Mouse (Mus musculus) testis, adult 2 months (tissue): Measurements from ENCODE around the gene Lhpp. TPM values are rescaled to one million over a fixed set of nuclear protein-coding genes. Genes with fewer than 3 reads are reported as not detected.

Experiments used
- H3K27ac ChIP-seq: fragments of 200-500 bp; 2 replicates; pipeline ENCODE4 v1.5.1; 2012; ENCODE audit warnings: low read depth, low read length; ENCODE audit not compliant: control insufficient read depth, insufficient read depth
- H3K27me3 ChIP-seq: fragments of 200-500 bp; 2 replicates; pipeline ENCODE4 v1.6.1; 2012; ENCODE audit warnings: mild to moderate bottlenecking, low read length, moderate library complexity; ENCODE audit not compliant: control insufficient read depth, insufficient read depth
- H3K36me3 ChIP-seq: fragments of 200-500 bp; 2 replicates; pipeline ENCODE4 v1.6.1; 2012; ENCODE audit warnings: mild to moderate bottlenecking, low read length; ENCODE audit not compliant: control insufficient read depth, insufficient read depth
- H3K4me1 ChIP-seq: fragments of 200-500 bp; 2 replicates; pipeline ENCODE4 v1.6.1; 2012; ENCODE audit warnings: low read length; ENCODE audit not compliant: control insufficient read depth, insufficient read depth
- H3K4me3 ChIP-seq: fragments of 200-500 bp; 2 replicates; pipeline ENCODE4 v1.5.1; 2012; ENCODE audit warnings: low read depth, mild to moderate bottlenecking, low read length, moderate library complexity, mixed read lengths; ENCODE audit not compliant: control insufficient read depth
- CTCF ChIP-seq: fragments of 200-500 bp; IDR thresholded peaks from 2 replicates; pipeline ENCODE4 v1.5.1; 2012; ENCODE audit warnings: low read depth, mild to moderate bottlenecking, inconsistent platforms, low read length, moderate library complexity; ENCODE audit not compliant: control insufficient read depth, insufficient read depth, insufficient replicate concordance
- POLR2A ChIP-seq: fragments of 200-500 bp; IDR thresholded peaks from 2 replicates; pipeline ENCODE4 v1.6.1; 2012; ENCODE audit warnings: low read depth, mild to moderate bottlenecking, inconsistent platforms, low read length, moderate library complexity; ENCODE audit not compliant: control insufficient read depth
- polyA plus RNA-seq: library from polyadenylated mRNA; depleted of rRNA; stranded (reverse); fragments of >200 nt; gene quantifications from 2 replicates; pipeline ENCODE4 v1.2.3, GENCODE M21; 2012; rRNA removed

Gene Lhpp
- polyA plus RNA-seq: 6.4 and 7.3 TPM in 2 replicates

DNA sequence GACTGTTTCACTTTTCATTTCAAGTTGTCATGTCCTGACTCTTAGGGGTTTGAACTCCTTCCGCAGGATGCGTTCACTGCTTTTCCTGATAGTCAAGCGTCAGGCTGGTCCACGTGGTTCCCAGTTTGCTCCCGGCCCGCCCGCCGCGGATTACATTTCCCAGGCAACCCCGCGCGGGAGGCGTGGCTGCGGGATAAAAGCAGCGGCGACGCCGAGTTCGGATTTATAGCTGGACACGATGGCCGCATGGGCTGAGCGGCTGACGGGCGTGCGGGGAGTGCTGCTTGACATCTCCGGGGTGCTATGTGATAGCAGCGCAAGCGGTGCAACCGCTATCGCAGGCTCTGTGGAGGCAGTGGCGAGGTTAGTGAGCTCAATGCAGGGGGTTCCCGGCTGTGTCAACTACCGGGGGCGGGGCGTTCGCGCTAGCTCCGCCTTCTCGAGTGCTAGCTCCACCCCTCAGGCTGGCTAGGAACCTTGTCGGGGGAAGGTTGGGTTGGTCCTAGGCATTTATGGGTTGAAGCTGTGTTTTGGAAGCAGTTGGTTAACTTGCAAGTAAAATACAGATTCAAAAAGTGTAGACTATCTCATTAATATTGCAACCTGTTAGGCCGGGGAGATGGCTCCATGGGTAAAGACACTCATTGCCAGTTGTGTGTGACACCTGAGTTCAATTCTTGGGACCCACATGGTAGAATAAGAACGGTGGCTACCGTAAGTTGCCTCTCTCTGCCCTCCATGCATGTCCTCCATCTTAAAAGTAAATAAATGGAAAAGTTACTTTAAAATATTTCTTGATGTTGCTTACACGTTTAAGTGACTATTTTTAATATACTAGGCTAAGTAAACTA lies at the start of gene Lhpp:
TSS of gene Lhpp (plus strand) at position 171 of the 851 bp plus-strand sequence.
- H3K36me3 ChIP-seq: no peaks in the 10 kb centered on the region
- H3K4me1 ChIP-seq: peaks cover 2% of the 10 kb centered on the region
- TF ChIP-seq CTCF (no peak), POLR2A (peak; percentile 75)
- no peaks in the 10 kb centered on the region for H3K27me3 ChIP-seq
- H3K4me3 ChIP-seq: peak within 1 kb of the TSS; percentile 81
- peak within 1 kb of the TSS; percentile 5; the same call in 1 of the 2 replicates for H3K27ac ChIP-seq

DNA sequence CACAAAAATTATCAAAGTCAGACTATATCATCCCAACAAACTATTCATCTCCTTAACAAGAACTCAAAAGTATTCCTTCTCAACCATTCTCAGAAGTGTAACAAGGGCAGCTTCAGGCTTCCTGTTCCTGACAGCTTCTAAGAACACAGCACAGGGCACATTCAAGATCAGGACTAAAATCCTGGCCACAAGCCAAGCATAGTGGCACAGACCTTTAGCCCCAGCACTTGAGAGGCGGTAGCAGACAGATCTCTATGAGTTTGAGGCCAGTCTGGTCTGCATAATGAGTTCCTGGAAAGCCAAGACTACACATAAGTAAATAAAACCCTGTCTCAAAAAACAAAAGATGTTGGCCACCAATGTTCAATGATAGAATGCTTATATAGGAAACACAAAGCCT lies 44.6 kb upstream of the Lhpp start:
- H3K27me3 ChIP-seq: no peaks in the 10 kb centered on the region
- peaks cover 3% of the 10 kb centered on the region; the same call in 1 of the 2 replicates for H3K36me3 ChIP-seq
- H3K4me1 ChIP-seq: no peaks in the 10 kb centered on the region
- H3K27ac ChIP-seq: no peak overlapping the region
- H3K4me3 ChIP-seq: no peak overlapping the region
- TF ChIP-seq POLR2A (no peak), CTCF (no peak)

DNA sequence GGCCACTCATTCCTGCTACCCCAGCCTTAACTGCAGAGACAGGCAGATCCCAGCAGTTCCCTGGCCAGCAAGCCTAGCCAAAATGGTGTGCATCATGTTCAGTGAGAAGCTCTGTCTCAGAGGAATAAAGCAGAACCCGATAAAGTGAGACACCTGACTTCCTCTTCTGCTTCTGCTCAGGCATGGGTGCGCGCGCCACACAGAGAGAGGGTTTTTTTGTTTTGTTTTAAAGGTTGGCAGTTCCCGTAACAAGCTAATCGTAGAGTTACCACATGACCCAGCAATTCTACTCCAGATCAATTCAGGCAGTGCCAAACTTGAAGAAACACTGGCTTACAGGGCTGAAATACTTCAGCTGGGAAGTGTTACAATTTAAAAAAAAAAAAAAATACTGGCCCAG lies 41.6 kb upstream of the Lhpp start:
- no peaks in the 10 kb centered on the region for H3K4me1 ChIP-seq
- no peaks in the 10 kb centered on the region for H3K27me3 ChIP-seq
- H3K27ac ChIP-seq: no peak overlapping the region
- H3K4me3 ChIP-seq: no peak overlapping the region
- H3K36me3 ChIP-seq: no peaks in the 10 kb centered on the region; the same call in 1 of the 2 replicates
- TF ChIP-seq CTCF: no peak
- TF ChIP-seq POLR2A: no peak

DNA sequence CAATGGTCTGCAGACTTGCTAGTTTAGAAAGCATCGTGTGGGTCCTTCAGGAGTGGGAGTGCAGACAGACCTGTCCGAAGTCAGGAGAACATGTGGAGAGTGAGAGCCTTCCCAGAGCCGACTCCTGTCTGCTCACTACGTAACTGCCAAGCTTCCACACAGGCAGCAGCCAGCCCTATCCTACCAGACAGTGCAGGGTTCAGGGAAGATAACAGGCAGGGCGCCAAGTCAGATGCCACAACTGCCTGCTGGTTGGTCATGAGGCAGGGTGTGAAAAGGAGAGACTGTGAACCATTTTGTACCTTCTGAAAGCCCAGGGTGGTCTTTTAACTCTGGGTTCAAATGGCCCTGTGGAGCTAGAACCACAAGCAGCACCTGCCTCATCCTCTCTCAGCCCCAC lies 40.4 kb upstream of the Lhpp start:
- no peak overlapping the region for H3K27ac ChIP-seq
- no peaks in the 10 kb centered on the region for H3K27me3 ChIP-seq
- TF ChIP-seq POLR2A: no peak
- H3K36me3 ChIP-seq: no peaks in the 10 kb centered on the region; the same call in 1 of the 2 replicates
- H3K4me1 ChIP-seq: no peaks in the 10 kb centered on the region
- H3K4me3 ChIP-seq: no peak overlapping the region

DNA sequence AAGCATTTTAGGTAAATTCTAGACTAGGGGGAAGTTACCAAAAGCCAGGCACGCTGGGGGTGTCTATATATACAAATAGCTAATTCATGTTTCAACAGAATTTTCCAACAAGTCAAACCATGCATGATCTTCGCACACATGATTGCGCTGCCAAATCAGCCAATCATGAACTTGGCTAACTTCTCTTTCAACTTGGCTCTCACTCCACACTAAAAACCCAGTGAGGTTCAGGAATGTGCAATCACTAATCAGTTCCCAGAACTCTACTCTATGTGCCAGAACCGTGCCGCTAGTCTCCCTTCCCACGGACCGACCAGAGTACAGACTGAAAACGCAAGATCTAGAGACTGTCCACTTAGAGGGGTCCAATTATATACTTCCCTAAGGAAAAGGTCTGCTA lies 39.0 kb upstream of the Lhpp start:
- TF ChIP-seq POLR2A (no peak), CTCF (no peak)
- Histone ChIP-seq H3K4me3 (no peak overlapping the region), H3K27me3 (no peaks in the 10 kb centered on the region), H3K36me3 (no peaks in the 10 kb centered on the region; the same call in 1 of the 2 replicates), H3K27ac (no peak overlapping the region), H3K4me1 (peaks cover 5% of the 10 kb centered on the region)

DNA sequence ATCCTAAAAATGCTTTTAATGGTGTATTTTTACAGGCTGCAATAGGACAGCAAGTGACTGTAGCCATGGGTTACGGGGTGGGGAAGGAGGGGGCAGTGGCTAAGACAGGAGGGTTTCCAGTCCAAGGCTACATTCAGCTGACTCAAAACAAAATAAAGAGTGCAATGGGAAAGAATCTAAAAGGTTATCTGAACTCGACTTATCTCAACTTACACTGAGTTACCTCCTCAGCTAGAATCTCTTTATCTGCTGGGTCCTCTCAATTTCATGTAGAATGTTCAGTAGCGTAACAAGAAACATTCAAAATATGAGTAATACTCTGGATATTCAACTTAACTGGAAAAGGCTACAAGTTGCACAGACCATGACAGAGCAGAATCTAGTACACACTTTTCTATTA lies 37.7 kb upstream of the Lhpp start:
- TF ChIP-seq CTCF (no peak), POLR2A (no peak)
- no peaks in the 10 kb centered on the region for H3K27me3 ChIP-seq
- no peak overlapping the region for H3K4me3 ChIP-seq
- peaks cover 5% of the 10 kb centered on the region for H3K4me1 ChIP-seq
- H3K27ac ChIP-seq: no peak overlapping the region
- H3K36me3 ChIP-seq: no peaks in the 10 kb centered on the region

DNA sequence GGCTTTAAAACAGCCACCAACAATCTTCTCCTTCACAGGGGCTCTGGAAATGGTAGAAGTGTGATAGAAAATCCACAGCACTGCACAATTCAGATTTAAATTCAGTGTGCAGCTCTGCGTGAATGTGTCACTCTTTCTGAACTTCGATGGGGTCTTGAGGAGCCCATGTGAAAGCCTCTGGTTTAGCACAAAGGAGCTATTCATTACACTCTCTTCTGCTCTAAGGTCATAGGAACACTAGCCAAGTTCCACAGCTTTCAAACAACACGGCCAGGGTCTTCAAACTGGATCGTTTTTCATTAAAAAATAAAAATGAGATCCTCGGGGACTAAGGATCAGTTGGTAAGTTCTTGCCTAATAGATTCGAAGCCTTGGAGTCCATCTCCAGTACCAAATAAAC lies 37.2 kb upstream of the Lhpp start:
- Histone ChIP-seq H3K27ac (no peak overlapping the region), H3K4me3 (no peak overlapping the region), H3K4me1 (peaks cover 5% of the 10 kb centered on the region), H3K36me3 (no peaks in the 10 kb centered on the region), H3K27me3 (no peaks in the 10 kb centered on the region)
- TF ChIP-seq CTCF: no peak
- TF ChIP-seq POLR2A: no peak

DNA sequence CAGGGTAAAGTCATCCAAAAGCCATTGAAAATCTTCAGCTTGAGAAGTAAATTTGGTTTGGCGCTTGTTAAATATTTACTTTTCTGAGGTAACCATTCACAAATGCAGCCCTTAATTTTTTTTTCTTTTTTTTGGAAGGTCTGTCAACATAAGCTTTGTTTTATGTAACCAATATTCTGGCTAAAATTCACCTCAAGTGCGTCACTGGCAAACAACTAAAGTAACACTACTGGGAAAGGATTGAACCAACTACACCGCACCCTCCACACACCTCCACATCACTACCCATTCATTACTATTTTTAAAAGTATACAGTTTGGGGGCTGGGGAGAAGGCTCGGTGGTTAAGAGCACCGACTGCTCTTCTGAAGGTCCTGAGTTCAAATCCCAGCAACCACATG lies 35.8 kb upstream of the Lhpp start:
- Histone ChIP-seq H3K27me3 (no peaks in the 10 kb centered on the region), H3K4me1 (peaks cover 5% of the 10 kb centered on the region), H3K27ac (no peak overlapping the region), H3K36me3 (no peaks in the 10 kb centered on the region), H3K4me3 (no peak overlapping the region)
- TF ChIP-seq POLR2A (no peak), CTCF (no peak)
